Mouse (Mus musculus): Measurements from ENCODE around the gene Mtch1. TPM values are rescaled to one million over a fixed set of nuclear protein-coding genes. Genes with fewer than 3 reads are reported as not detected.

Mtch1 gene
- polyA plus RNA-seq, 1 experiment, result 140 TPM

DNA sequence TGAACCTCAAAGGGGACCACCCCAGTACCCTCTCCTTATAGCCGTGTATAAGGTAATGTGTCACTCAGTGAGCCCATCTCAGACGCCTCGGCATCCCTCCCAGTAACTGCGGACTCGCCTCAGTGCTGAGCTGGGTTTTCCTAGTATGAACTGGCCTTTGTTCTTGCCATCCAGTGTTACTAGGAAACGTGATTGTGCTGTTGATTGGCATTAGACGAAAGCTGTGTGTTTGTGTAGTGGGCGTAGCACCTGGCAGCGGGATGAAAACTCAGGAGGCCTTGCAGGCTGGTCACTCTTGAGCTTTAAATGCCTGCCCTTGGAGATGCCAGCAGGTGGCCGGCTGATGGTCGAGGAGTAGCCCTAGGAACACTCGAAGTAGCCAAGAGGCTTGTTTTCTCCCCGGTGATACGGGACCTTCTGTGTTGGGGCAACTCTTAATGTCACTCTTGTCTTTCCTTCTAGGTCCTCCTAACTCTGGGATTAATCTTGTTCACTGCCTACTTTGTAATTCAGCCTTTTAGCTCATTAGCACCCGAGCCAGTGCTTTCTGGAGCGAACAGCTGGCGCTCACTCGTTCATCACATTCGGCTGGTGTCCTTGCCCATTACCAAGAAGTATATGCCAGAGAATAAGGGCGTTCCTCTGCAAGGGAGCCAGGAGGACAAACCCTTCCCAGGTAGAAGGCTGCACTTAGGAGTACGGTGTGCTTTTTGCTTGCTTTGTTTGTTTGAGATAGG is 65.3 kb downstream of the Mtch1 start:
- H3K27me3 ChIP-seq (replicated peaks), result no peaks in the 10 kb centered on the region
- peaks cover 92% of the 10 kb centered on the region for H3K36me3 ChIP-seq (replicated peaks; ENCODE audit: low read length)
- TF ChIP-seq GATA1 (IDR thresholded peaks at IDR 0.05; ENCODE audit: borderline replicate concordance, low read length), result no peak
- no peak for TF ChIP-seq FLI1 (IDR thresholded peaks at IDR 0.05; ENCODE audit: low read length)

More for the DNA sequence above, 65.3 kb downstream of the Mtch1 start:
- Histone ChIP-seq H3K4me1 (peaks cover 39% of the 10 kb centered on the region), H3K4me3 (replicated peaks) (no peak overlapping the region), H3K9me3 (peaks cover 15% of the 10 kb centered on the region)

Other genes with a start within 250 kb of the Mtch1 start
- gene Rab44, start 233.8 kb downstream of the Mtch1 start, polyA plus RNA-seq (2012; ENCODE audit: insufficient read depth, low replicate concordance), result 3.4 and 22.3 TPM in 2 replicates
- 13.0 and 15.2 TPM in 2 replicates for gene Cpne5, start 109.8 kb downstream of the Mtch1 start, polyA plus RNA-seq (2012; ENCODE audit: insufficient read depth, low replicate concordance)
- 21.6 and 33.2 TPM in 2 replicates for gene Ppil1, start 83.7 kb downstream of the Mtch1 start, polyA plus RNA-seq (2012; ENCODE audit: insufficient read depth, low replicate concordance)
- 20.3 and 30.8 TPM in 2 replicates for gene BC004004, start 79.1 kb downstream of the Mtch1 start, polyA plus RNA-seq (2012; ENCODE audit: insufficient read depth, low replicate concordance)
- gene Pi16, start 30.3 kb downstream of the Mtch1 start, polyA plus RNA-seq (2012; ENCODE audit: insufficient read depth, low replicate concordance), result 1.6 and 4.7 TPM in 2 replicates
- 4.3 and 23.7 TPM in 2 replicates for gene Fgd2, start 13.0 kb upstream of the Mtch1 start, polyA plus RNA-seq (2012; ENCODE audit: insufficient read depth, low replicate concordance)
- 350 and 629 TPM in 2 replicates for gene Pim1, start 142.8 kb upstream of the Mtch1 start, polyA plus RNA-seq (2012; ENCODE audit: insufficient read depth, low replicate concordance)
- not detected in 2 replicates for gene Gm17657, start 201.7 kb upstream of the Mtch1 start, polyA plus RNA-seq (2012; ENCODE audit: insufficient read depth, low replicate concordance)
- gene Tbc1d22b, start 201.9 kb upstream of the Mtch1 start, polyA plus RNA-seq (2012; ENCODE audit: insufficient read depth, low replicate concordance), result 9.9 and 12.4 TPM in 2 replicates
- 0.20 TPM in 1 of 2 replicates, not detected in the other for gene Tmem217, start 204.5 kb upstream of the Mtch1 start, polyA plus RNA-seq (2012; ENCODE audit: insufficient read depth, low replicate concordance)

Measured in megakaryocyte, embryonic 14.5 days (primary cell).